Mouse (Mus musculus): Measurements from ENCODE around the gene Gatad2a.

- no peak for TF ChIP-seq CTCF (IDR thresholded peaks at IDR 0.05; ENCODE audit: low read depth, low read length)
- no peak for TF ChIP-seq POLR2A (IDR thresholded peaks at IDR 0.05; ENCODE audit: borderline replicate concordance, low read depth, low read length)
Measured at GRCm38 (mm10) chr8:69998706-69999105, 2.5 kb upstream of the Gatad2a start.
